Mouse (Mus musculus): ENCODE results near the gene Nudt2.
A peak's percentile ranks its signal among the peaks of the same experiment; 100 is the strongest.

DNA sequence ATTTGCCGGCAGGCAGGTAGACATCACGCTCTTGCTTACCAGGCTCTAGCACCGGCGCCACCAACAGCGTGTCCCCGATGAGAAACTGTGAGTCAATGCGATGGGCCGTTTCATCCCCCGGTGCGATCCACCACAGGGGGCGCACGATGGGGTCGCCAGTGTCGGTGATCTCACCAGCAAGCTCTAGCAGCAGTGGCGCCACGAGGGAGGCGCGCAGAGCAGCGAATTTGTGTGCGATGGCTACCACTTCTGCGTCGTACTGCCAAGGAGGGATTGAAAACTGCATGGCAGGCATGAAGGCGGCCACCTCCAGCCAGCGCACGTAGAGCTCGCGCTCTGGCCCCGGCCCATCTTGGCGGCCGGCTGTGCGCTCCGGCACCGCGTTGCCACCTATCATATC lies 32.6 kb downstream of the Nudt2 start:
- peak; percentile 13; the same call in 1 of the 2 replicates for TF ChIP-seq CTCF (conservative IDR thresholded peaks at IDR 0.05; ENCODE audit: low read length)
- no peak for TF ChIP-seq POU5F1 (IDR thresholded peaks at IDR 0.05; ENCODE audit: borderline replicate concordance, low read length)
- TF ChIP-seq NANOG (IDR thresholded peaks at IDR 0.05; ENCODE audit: borderline replicate concordance, low read length): no peak
